Mouse (Mus musculus) forebrain, embryonic 11.5 days (tissue): ENCODE results near the gene E4f1. TPM values are rescaled to one million over a fixed set of nuclear protein-coding genes. Genes with fewer than 3 reads are reported as not detected.

Experiments
- ATAC-seq: fragments of 200-750 bp; cut with Nextera tagmentation; replicated peaks from 2 replicates; pipeline ENCODE4 v1.8.0; 2017; ENCODE audit warnings: moderate TSS enrichment; ENCODE audit not compliant: low FRiP score
- DNase-seq: peaks from one replicate; pipeline ENCODE4 v3.0.0-alpha.2; 2017; ENCODE audit warnings: low spot score
- H3K27ac ChIP-seq: fragments of 300-500 bp; sonication (generic); 2 replicates; pipeline ENCODE4 v1.5.1; 2014; ENCODE audit warnings: low read depth, low read length
- H3K27me3 ChIP-seq: fragments of 300-500 bp; sonication (generic); 2 replicates; pipeline ENCODE4 v1.6.1; 2014; ENCODE audit warnings: mild to moderate bottlenecking, low read length, mixed read lengths; ENCODE audit not compliant: control insufficient read depth, insufficient read depth
- H3K36me3 ChIP-seq: fragments of 300-500 bp; sonication (generic); 2 replicates; pipeline ENCODE4 v1.6.1; 2014; ENCODE audit warnings: mild to moderate bottlenecking, low read length, moderate library complexity, mixed read lengths; ENCODE audit not compliant: control insufficient read depth, insufficient read depth
- H3K4me1 ChIP-seq: fragments of 300-500 bp; sonication (generic); replicated peaks from 2 replicates; pipeline ENCODE4 v1.6.1; 2014; ENCODE audit warnings: low read length, mixed read lengths; ENCODE audit not compliant: control insufficient read depth, insufficient read depth
- H3K4me2 ChIP-seq: fragments of 300-500 bp; sonication (generic); 2 replicates; pipeline ENCODE4 v1.6.1; 2014; ENCODE audit warnings: low read depth, mild to moderate bottlenecking, low read length, moderate library complexity, mixed read lengths; ENCODE audit not compliant: severe bottlenecking
- H3K4me3 ChIP-seq: fragments of 300-500 bp; sonication (generic); 2 replicates; pipeline ENCODE4 v1.5.1; 2014; ENCODE audit warnings: low read depth, low read length
- H3K9ac ChIP-seq: fragments of 300-500 bp; sonication (generic); 2 replicates; pipeline ENCODE4 v1.6.1; 2014; ENCODE audit warnings: low read length
- H3K9me3 ChIP-seq: fragments of 300-500 bp; sonication (generic); 2 replicates; pipeline ENCODE4 v1.6.1; 2016; ENCODE audit warnings: low read length, mixed read lengths; ENCODE audit not compliant: control insufficient read depth
- WGBS: fragments of 180-500 bp; shearing (Covaris S2); extraction: QIAGEN DNeasy Blood & Tissue Kit; methylation state at CpG from one replicate; pipeline ENCODE4 v1.1.7; 2014; 5-methylcytosine and 5-hydroxymethylcytosine counted together
- polyA plus RNA-seq: library from polyadenylated mRNA; unstranded; fragments of >200 nt; fragmentation: Nextera tagmentation; extraction: Ambion mirVana; gene quantifications from 2 replicates; pipeline ENCODE4 v1.2.1, GENCODE M21; 2014

E4f1 gene
- polyA plus RNA-seq, 1 experiment from 2014 or later: 31.4 TPM

DNA sequence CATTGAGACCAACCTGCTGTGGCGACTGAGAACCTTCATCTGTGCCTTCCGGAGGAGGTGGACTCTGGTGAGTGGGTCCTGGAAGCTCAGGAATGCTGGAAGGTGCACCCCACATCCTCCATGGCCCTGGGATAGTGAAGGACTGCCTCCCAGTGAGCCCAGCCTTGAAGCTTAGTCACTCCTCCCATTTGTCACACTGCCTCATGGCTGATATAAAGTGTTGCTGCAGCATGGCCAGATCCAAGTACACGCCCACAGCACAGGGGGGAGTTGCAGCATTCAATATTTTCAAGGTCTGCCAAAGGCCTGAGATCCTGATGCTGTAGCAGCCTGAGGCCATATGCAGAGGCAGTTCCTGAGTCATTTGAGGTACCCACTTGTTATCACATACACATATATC lies 67.7 kb downstream of the E4f1 start:
- H3K9ac ChIP-seq: no peak overlapping the region
- 78% methylated on average over 3 of the region's 3 CpGs for WGBS
- no peaks in the 10 kb centered on the region for H3K27me3 ChIP-seq
- ATAC-seq: no peak
- H3K4me3 ChIP-seq: no peak overlapping the region
- no peak overlapping the region for H3K4me2 ChIP-seq
- H3K4me1 ChIP-seq: no peaks in the 10 kb centered on the region
- DNase-seq: no peak
- H3K27ac ChIP-seq: no peak overlapping the region
- no peaks in the 10 kb centered on the region for H3K9me3 ChIP-seq
- H3K36me3 ChIP-seq: no peaks in the 10 kb centered on the region; the same call in 1 of the 2 replicates

DNA sequence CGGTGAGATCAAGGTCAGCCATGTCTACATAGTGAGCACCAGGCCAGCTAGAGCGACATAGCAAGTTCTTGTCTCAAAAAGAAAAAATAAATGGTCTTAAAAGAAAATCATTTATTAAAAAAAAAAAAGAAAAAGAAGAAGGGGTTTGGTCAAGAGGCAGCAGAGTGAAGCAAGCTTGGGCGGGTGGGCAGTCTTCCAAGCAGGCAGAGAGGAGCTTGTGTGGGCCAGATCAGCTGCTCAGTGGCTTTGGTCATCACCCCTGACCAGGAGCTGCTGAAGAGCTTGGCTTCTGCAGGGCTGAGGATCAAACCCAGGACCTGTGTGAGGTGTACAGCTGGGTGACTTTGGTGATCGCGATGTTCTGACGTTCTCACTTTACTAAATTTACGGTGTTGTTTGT lies 75.7 kb downstream of the E4f1 start:
- ATAC-seq (no peak), DNase-seq (no peak)
- 90% methylated on average over 7 of the region's 7 CpGs for WGBS
- H3K9me3 ChIP-seq: no peaks in the 10 kb centered on the region
- H3K4me3 ChIP-seq: no peak overlapping the region
- no peaks in the 10 kb centered on the region for H3K4me1 ChIP-seq
- no peak overlapping the region for H3K9ac ChIP-seq
- no peak overlapping the region for H3K27ac ChIP-seq
- no peaks in the 10 kb centered on the region for H3K36me3 ChIP-seq
- H3K27me3 ChIP-seq: no peaks in the 10 kb centered on the region
- no peak overlapping the region for H3K4me2 ChIP-seq

Other genes starting within 250 kb of the E4f1 start
- 17.7 and 19.2 TPM in 2 replicates for gene Tedc2, start 249.5 kb downstream of the E4f1 start, polyA plus RNA-seq
- gene Ccnf, start 218.8 kb downstream of the E4f1 start, polyA plus RNA-seq: 117 and 120 TPM in 2 replicates
- not detected in 2 replicates for gene Abca17, start 119.2 kb downstream of the E4f1 start, polyA plus RNA-seq
- gene Abca3, start 118.4 kb downstream of the E4f1 start, polyA plus RNA-seq: 12.9 and 14.6 TPM in 2 replicates
- gene Rnps1, start 55.7 kb downstream of the E4f1 start, polyA plus RNA-seq: 441 and 443 TPM in 2 replicates
- gene Eci1, start 43.7 kb downstream of the E4f1 start, polyA plus RNA-seq: 59.7 and 68.7 TPM in 2 replicates
- 2.7 and 3.3 TPM in 2 replicates for gene Dnase1l2, start 27.2 kb downstream of the E4f1 start, polyA plus RNA-seq
- gene Pgp, start 79 bp upstream of the E4f1 start, polyA plus RNA-seq: 72.1 and 73.4 TPM in 2 replicates
- gene Bricd5, start 3.6 kb upstream of the E4f1 start, polyA plus RNA-seq: 0.41 and 0.44 TPM in 2 replicates
- gene Mlst8, start 8.8 kb upstream of the E4f1 start, polyA plus RNA-seq: 33.8 and 34.0 TPM in 2 replicates
- 8.0 and 9.3 TPM in 2 replicates for gene Caskin1, start 18.3 kb upstream of the E4f1 start, polyA plus RNA-seq
- 113 and 123 TPM in 2 replicates for gene Traf7, start 57.6 kb upstream of the E4f1 start, polyA plus RNA-seq
- gene Rab26, start 63.9 kb upstream of the E4f1 start, polyA plus RNA-seq: 1.8 and 2.7 TPM in 2 replicates
- gene Pkd1, start 79.5 kb upstream of the E4f1 start, polyA plus RNA-seq: 19.0 and 23.9 TPM in 2 replicates
- 77.6 and 87.4 TPM in 2 replicates for gene Tsc2, start 162.3 kb upstream of the E4f1 start, polyA plus RNA-seq
- 20.0 TPM in 2 replicates for gene Nthl1, start 162.4 kb upstream of the E4f1 start, polyA plus RNA-seq
- gene Slc9a3r2, start 180.0 kb upstream of the E4f1 start, polyA plus RNA-seq: 26.8 and 32.3 TPM in 2 replicates
- gene Npw, start 188.1 kb upstream of the E4f1 start, polyA plus RNA-seq: 0.32 TPM in 1 of 2 replicates, not detected in the other
- 37.6 and 38.4 TPM in 2 replicates for gene Zfp598, start 199.4 kb upstream of the E4f1 start, polyA plus RNA-seq
- gene Syngr3, start 219.6 kb upstream of the E4f1 start, polyA plus RNA-seq: 14.0 and 17.0 TPM in 2 replicates
- gene Gfer, start 225.8 kb upstream of the E4f1 start, polyA plus RNA-seq: 54.9 and 55.4 TPM in 2 replicates
- gene Noxo1, start 225.9 kb upstream of the E4f1 start, polyA plus RNA-seq: 1.7 and 1.9 TPM in 2 replicates
- 111 and 127 TPM in 2 replicates for gene Tbl3, start 237.3 kb upstream of the E4f1 start, polyA plus RNA-seq
- gene Rnf151, start 247.8 kb upstream of the E4f1 start, polyA plus RNA-seq: 0.36 and 0.81 TPM in 2 replicates
- gene Rps2, start 247.8 kb upstream of the E4f1 start, polyA plus RNA-seq: 1,407 and 1,469 TPM in 2 replicates